Mouse (Mus musculus) thymus, adult 18-20 months (tissue): ENCODE data around the gene Adipor2.
A peak's percentile ranks its signal among the peaks of the same experiment; 100 is the strongest.
"Not testable (repeated sequence)": the region's sequence is repeated elsewhere in the genome, so short reads cannot be mapped to it uniquely, and the experiment has no call there.

Source experiments
- DNase-seq, 2 experiments: peaks; one replicate each; pipeline ENCODE4 v3.0.0; 2022; ENCODE audit warnings: mixed read lengths in 2 of 2

Gene Adipor2

GRCm38 (mm10) chr6:119417354-119417753 lies at the start of gene Adipor2:
Adipor2 (minus strand) TSS chr6:119417704.
- peak; percentile 20 to 25 for DNase-seq

GRCm38 (mm10) chr6:119466161-119466560 lies 48.7 kb upstream of the Adipor2 start:
- DNase-seq: no peak

DNA sequence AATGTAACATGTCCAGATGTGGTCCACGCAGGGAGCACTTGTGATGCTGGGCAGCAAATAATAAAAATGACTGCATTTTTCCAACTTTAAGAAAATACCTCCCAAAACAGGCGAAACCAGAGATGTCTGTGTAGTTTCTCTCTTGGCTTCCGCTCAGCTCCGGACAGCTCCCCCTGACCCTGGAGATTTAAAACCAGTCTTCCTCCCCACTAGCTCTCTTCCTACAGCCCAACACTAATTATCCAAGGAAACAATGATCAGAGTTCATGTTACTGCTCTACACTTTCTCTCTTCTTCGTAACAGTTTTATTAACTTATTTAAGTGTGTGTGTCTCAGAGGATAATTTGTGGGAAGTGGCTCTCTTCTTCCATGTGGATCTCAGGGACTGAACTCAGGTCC lies 42.9 kb upstream of the Adipor2 start:
- no peak for DNase-seq

DNA sequence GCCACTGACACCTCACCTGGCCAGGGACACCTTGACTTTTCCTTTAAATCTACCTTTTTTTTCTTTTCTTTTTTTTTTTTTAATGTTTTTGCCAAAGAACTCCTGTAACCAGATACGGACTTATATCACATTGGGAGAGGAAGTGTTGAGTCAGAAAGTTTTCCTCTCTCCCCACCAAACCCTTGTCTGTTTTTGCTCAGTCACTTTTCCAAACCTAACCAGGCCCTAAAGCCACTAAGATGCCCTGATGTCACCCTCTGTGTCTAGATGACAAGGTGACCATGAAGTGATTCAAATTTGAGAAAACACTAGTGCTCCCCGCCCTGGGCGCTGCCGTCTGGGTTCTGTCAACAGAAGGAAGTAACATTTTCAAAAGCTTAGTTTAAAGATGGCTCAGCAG lies 41.5 kb upstream of the Adipor2 start:
- no peak for DNase-seq

DNA sequence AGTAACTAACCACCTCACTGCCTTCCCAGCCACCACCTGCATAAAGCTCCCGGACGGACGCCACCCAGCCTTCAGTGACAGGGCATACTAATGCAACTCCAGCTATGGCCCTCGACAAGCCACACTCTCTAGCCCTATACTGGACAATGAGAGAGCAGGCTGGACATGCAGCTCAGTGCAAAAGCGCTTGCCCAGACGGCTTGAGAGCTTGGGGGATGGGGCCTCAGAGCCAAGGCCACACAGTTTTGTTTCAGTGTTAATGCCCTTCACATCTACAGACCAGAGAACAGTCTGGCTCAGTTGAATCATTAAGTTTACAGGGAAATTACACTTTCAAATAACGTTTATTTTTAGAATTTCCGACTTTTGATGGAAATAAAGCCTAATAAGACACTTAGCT lies 40.7 kb upstream of the Adipor2 start:
- no peak for DNase-seq

DNA sequence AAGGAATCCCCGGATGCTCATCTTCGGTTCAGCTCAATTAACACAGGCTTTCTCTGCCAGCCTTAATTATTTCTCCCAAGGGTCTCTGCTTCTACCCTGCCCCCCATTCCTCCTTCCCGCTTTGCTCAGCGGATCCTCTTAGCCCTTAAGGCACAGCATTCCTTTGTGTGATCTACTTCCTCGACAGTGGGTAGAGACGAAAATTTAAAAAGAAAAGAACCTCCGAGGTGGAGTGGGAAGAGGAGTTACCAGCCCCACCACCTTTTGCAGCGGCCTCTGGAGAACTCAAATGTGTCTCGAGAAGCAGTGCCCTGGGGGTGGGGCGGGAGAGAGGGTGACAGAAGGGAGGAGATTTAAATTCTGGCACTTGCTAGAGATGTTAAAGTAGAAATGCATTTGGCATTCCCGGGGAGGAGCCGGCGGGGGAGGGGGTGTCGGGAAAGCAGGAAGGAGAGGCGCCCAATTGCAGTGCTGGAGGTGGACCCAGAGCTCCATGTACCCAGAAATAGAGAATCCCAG lies 34.5 kb upstream of the Adipor2 start:
- no peak for DNase-seq

GRCm38 (mm10) chr6:119450965-119451943 lies 33.8 kb upstream of the Adipor2 start:
- no peak for DNase-seq

GRCm38 (mm10) chr6:119449060-119449499 lies 31.6 kb upstream of the Adipor2 start:
- peak; percentile 8 to 31 for DNase-seq

- no peak for DNase-seq
These were observed 31.0 kb upstream of the Adipor2 start for GRCm38 (mm10) chr6:119448321-119449059.

DNA sequence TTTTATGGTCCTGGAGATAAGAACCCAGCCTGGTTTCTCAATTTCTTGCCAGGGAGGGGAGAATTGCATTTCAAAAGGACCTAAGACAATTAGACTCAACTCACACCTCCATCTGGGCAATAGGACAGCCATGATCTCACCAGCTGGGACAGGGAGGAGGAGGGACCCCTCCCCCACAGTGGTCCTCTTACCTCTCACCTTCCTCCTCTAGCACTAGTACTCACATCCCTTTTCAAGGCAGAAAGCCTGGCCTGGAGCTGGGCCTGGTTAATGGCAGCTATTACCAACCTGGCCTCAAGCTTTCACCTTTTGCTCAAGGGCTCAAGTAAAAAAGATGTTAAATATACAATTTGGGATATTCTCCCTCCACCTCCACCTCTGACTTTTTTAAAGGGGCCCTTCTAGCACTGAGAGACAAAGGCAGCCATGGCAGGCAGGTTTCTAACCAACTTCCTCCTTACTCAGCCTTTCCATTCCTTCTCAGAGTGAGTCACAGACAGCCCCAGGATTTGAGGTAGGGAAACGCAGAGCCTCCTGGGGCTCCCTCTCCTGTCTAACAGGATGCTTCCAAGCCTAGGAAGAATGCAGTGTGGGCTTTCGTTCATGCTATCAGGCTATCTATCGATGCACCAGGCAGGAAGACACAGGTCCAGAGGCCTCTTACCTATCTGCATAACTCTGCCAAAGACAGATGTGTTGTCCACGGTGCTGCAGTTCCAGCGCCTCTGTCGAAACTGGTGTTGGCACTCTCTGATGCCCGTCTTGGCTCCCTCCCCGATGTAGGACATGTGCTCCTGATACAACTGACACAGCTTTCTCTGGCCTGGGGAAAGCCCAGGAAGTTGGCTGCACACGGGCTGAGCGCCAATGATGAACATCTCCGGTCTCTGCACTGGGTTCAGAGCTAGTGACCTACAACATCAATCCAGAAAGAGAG lies 28.4 kb upstream of the Adipor2 start:
- DNase-seq: no peak

GRCm38 (mm10) chr6:119443742-119444645 lies 26.5 kb upstream of the Adipor2 start:
- DNase-seq: peak; percentile 38 to 48

DNA sequence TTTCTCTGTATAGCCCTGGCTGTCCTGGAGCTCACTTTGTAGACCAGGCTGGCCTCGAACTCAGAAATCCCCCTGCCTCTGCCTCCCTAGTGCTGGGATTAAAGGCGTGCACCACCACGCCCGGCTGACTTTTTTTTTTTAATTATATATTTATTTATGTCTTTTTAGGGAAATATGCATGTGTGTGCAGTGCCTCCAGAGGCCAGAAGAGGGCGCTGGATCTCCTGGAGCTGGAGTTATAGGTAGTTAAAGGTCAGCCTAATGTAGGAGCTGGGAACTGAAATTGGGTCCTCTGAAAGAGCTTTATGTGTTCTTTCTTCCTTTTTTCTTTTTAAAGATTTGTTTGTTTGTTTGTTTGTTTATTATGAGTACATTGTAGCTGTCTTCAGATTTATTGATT lies 25.2 kb upstream of the Adipor2 start:
- DNase-seq: not testable (repeated sequence)

GRCm38 (mm10) chr6:119437894-119438761 lies 20.6 kb upstream of the Adipor2 start:
- no peak for DNase-seq

DNA sequence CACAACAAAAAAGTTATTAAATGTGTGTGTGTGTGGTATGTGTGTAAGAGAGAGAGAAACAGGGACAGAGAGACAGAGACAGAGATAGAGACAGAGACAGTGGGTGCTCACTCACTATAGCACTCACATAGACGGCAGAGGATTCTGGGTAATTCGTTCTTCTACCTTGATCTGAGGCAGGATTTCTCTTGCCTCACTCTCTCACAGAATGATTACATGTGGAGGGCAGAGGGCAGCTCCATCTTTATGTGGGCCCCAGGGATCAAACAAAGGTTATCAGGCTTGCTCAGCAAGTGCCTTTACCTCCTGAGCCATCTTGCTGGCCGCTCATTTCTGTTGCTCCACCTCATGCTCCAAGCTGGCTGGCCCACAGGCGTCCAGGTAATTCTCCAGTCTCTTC lies 16.9 kb upstream of the Adipor2 start:
- no peak for DNase-seq

DNA sequence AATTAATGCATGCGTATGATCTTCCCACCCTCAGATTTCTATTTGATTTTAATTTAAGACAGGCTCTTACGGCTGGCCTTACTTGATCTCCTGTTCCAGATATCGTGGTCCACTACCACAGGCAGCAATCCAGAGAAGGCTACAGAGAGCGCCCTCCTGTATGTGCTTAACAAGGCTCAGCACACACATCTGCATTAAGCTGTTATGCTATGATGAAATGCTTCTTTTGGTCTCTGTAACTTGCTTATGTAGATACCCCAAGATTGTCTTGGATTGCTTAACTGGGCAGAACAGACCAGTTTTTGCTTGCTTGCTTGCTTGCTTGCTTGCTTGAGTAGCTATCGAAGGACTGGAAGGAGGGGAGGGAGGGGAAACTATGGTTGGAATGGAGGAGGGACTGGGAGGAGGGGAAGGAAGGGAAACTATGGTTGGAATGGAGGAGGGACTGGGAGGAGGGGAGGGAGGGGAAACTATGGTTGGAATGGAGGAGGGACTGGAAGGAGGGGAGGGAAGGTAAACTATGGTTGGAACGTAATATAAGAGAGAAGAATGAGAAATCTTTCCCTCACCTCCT lies 14.3 kb upstream of the Adipor2 start:
- DNase-seq: no peak

- DNase-seq: no peak
These were observed 13.0 kb upstream of the Adipor2 start for GRCm38 (mm10) chr6:119430508-119430907.

GRCm38 (mm10) chr6:119429311-119429710 lies 11.8 kb upstream of the Adipor2 start:
- no peak for DNase-seq

- no peak for DNase-seq
These were observed 11.1 kb upstream of the Adipor2 start for GRCm38 (mm10) chr6:119428611-119429010.

DNA sequence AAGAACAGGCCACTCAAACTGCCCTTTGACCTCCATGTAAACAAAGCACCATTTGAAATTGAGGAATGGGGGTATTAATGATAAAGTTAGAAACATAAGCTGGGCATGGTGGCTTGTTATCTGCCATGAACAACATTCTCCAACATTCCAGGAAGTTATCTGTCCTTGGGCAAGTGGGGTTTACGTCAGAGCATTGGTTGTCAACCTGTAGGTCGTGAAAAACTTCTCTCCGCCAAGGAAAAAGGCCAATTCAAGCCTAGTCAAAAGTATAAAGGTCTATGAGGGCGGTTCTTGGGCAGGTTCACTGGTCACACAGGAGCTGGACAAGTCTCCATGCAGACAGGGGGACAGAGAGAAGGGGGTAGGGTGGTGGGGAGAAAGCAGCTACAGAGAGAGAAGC lies 3.5 kb upstream of the Adipor2 start:
- DNase-seq: no peak

DNA sequence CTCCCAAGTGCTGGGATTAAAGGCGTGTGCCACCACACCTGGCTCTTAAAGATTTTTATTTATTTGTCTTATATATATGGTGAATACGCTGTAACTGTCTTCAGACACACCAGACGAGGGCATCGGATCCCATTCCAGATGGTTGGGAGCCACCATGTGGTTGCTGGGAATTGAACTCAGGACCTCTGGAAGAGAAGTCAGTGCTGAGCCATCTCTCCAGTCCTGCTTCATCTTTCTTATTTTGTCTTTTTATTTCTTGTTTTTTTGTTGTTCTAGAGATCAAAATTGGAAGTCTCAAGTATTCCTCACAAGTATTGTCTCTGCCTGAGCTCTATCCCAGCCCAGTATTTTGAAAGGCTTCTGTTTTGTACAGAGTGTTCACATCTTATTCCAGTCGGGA lies 2.9 kb upstream of the Adipor2 start:
- no peak for DNase-seq
